Mouse (Mus musculus) forebrain, embryonic 10.5 days (tissue): ENCODE measurements around the gene Phxr2. TPM values are rescaled to one million over a fixed set of nuclear protein-coding genes. Genes with fewer than 3 reads are reported as not detected.

Experiments
- DNase-seq: peaks from one replicate; pipeline ENCODE4 v3.0.0-alpha.2; 2017; ENCODE audit warnings: low spot score; ENCODE audit errors: extremely low spot score
- H3K27ac ChIP-seq: fragments of 300-500 bp; sonication (generic); 2 replicates; pipeline ENCODE4 v1.5.1; 2016; ENCODE audit warnings: mild to moderate bottlenecking
- H3K27me3 ChIP-seq: fragments of 300-500 bp; sonication (generic); 2 replicates; pipeline ENCODE4 v1.6.1; 2016; ENCODE audit warnings: mild to moderate bottlenecking; ENCODE audit not compliant: poor library complexity, severe bottlenecking
- H3K36me3 ChIP-seq: fragments of 300-500 bp; sonication (generic); replicated peaks from 2 replicates; pipeline ENCODE4 v1.6.1; 2016; ENCODE audit warnings: mild to moderate bottlenecking, moderate library complexity
- H3K4me1 ChIP-seq: fragments of 300-500 bp; sonication (generic); 2 replicates; pipeline ENCODE4 v1.6.1; 2016
- H3K4me3 ChIP-seq: fragments of 300-500 bp; sonication (generic); 2 replicates; pipeline ENCODE4 v1.5.1; 2016; ENCODE audit warnings: mild to moderate bottlenecking, moderate library complexity
- H3K9me3 ChIP-seq: fragments of 300-500 bp; sonication (generic); 2 replicates; pipeline ENCODE4 v1.6.1; 2016; ENCODE audit warnings: mild to moderate bottlenecking, moderate library complexity
- WGBS: fragments of 180-500 bp; shearing (Covaris S2); methylation state at CpG from one replicate; pipeline ENCODE4 v1.1.7; 2016; 5-methylcytosine and 5-hydroxymethylcytosine counted together
- polyA plus RNA-seq: library from polyadenylated mRNA; unstranded; fragments of >200 nt; fragmentation: Nextera tagmentation; extraction: Ambion mirVana; gene quantifications from 2 replicates; pipeline ENCODE4 v1.2.1, GENCODE M21; 2016

The Phxr2 gene
- polyA plus RNA-seq, 1 experiment from 2014 or later: not detected

DNA sequence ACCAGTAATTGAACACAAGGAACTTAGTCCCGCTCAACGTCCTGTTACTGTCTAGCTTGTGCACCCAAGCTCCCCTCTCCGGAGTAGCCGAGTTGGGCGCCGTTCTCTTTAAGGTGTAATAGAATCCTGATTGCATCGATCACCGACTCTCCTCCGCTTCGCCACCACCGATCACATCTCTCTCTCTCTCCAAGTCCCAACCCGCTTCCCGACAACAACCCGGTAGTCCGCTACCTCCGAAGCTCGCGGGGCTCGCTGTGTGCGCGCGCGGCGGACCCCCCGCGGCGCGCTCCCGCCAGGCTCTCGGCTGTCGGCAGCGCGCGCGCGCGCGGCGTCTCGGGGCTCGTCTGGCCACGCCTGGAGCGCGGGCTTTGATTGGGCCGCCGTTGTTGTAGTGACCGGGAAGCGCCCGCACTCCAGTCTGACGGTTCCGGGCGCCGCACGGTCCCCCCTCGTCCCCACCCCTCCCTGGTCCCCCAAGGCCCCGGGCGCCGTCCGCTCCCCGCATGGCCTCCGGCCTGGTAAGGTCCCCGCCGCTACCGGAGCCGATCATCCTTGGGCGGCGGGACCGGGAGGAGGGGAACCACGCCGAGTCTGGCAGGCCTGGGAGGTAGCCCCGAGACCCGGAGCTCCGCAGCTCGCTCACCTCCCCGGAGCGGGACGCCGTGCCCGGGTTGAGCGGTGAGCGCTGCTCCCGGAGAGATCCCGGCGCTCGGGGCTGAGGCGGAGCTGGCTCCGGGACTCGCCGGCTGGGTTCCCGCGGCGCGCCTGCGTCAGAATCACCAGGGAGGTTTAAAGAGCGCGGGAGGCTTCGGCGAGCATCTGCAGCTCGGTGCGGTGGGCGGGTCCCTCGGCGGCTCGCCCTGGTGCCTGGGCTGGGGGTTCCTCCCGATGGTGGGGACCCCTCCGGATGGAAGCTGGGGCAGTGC is 19.2 kb downstream of the Phxr2 start, which contains the start of gene Poc1b:
Gene Poc1b (plus strand): TSS at position 334 of the 929 bp plus-strand sequence.
- under 1% methylated on average over 104 of the region's 106 CpGs for WGBS
- Histone ChIP-seq H3K36me3 (peaks cover 39% of the 10 kb centered on the region), H3K4me1 (peaks cover 31% of the 10 kb centered on the region), H3K9me3 (peaks cover 6% of the 10 kb centered on the region), H3K27ac (peak within 1 kb of the TSS; percentile 96), H3K4me3 (peak within 1 kb of the TSS; percentile 93), H3K27me3 (no peaks in the 10 kb centered on the region)
- peak; percentile 91 for DNase-seq

DNA sequence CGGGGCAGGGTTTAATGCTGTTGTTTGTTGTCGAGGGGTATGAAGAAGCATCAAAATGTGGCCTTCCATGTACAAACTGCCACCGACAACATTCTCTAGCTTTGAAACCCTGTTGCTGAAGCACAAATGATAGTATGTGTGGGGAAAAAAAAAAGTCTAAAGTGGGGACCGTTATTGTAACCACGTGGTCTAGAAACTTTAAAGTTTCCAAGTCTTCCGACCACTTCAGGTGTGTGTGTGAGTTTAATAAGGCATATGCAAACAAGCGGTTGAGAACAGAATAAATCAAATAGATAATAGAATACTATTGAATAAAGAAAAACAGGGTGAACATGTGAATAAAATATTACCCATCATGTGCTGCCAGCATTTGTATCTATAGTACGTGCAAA is 19.8 kb downstream of the Phxr2 start:
- H3K9me3 ChIP-seq: peaks cover 6% of the 10 kb centered on the region
- peak overlapping the region; percentile 96 for H3K27ac ChIP-seq
- peaks cover 30% of the 10 kb centered on the region for H3K4me1 ChIP-seq
- 41% methylated on average over 8 of the region's 8 CpGs for WGBS
- peaks cover 35% of the 10 kb centered on the region for H3K36me3 ChIP-seq
- H3K27me3 ChIP-seq: no peaks in the 10 kb centered on the region
- H3K4me3 ChIP-seq: peak overlapping the region; percentile 93
- DNase-seq: no peak

GRCm38 (mm10) chr10:99105522-99105921 is 20.6 kb downstream of the Phxr2 start:
- Histone ChIP-seq H3K36me3 (peaks cover 27% of the 10 kb centered on the region), H3K4me3 (0 out of 2 replicates have a peak overlapping the region, but pooled peaks have one; percentile 93), H3K27me3 (no peaks in the 10 kb centered on the region), H3K4me1 (peaks cover 26% of the 10 kb centered on the region), H3K27ac (no peak overlapping the region), H3K9me3 (peaks cover 6% of the 10 kb centered on the region)
- DNase-seq: no peak
- 85% methylated on average over 3 of the region's 3 CpGs for WGBS

DNA sequence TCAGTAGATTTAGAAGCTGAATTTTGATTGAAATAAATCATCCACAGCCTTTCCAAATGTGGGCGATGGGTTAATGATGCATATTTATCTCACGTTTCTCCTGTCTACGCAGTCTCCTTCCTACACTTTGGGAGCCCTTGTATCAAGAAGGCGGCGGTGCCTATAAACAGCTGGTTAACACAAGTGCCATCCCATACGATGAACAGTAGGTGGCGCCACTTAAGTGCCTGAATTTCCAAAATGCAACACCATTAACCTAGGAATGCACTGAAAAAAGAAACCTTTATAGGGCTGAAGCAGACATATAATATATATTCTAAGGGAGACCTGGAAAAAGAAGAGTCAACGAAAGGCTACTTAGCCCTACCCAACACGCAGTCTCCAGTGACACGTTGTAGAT is 28.8 kb downstream of the Phxr2 start:
- 78% methylated on average over 10 of the region's 10 CpGs for WGBS
- H3K9me3 ChIP-seq: no peaks in the 10 kb centered on the region; the same call in 1 of the 2 replicates
- no peak for DNase-seq
- no peaks in the 10 kb centered on the region for H3K27me3 ChIP-seq
- no peaks in the 10 kb centered on the region for H3K4me1 ChIP-seq
- no peaks in the 10 kb centered on the region for H3K36me3 ChIP-seq
- no peak overlapping the region for H3K4me3 ChIP-seq
- H3K27ac ChIP-seq: no peak overlapping the region

DNA sequence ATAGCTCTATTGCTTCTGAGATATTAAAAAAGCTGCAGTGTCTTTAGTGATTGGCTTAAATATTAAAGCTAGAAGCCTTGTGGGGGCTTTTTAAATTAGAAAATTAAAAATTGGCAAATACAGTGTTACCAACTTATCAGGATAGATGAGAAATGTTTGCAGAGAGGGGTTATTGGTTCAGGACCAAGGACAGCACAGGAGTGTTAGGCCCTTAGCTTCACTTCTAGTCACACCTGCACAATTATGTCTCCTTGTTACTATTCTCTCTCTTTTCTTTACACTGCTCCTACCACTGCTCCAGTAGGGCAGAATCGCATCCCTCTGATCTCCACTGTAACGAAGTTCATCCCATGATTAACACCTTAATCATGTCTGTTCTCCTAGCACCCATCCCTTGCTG is 31.0 kb downstream of the Phxr2 start:
- Histone ChIP-seq H3K27me3 (no peaks in the 10 kb centered on the region), H3K9me3 (no peaks in the 10 kb centered on the region; the same call in 1 of the 2 replicates), H3K4me1 (no peaks in the 10 kb centered on the region), H3K27ac (no peak overlapping the region), H3K4me3 (no peak overlapping the region), H3K36me3 (no peaks in the 10 kb centered on the region)
- no peak for DNase-seq
- WGBS: 69% methylated on average over 2 of the region's 2 CpGs

DNA sequence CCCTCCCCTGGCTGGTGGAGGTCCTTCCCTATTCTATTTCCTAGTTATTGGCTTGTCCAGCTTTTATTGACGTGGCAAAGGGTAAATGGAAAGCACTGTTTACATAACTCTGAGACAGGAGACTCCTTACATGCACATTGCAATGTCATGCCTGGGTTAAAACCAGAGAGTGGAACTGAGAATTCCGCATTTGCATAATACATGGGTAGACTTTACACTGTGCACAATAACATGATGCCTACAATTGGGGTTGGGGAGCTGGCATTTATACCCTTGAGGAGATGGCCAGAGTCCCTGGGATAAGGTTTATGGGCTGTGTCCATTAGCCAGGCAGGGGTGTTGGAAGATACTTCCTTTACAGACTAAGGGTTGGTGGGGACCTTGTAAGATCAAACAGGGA is 32.8 kb downstream of the Phxr2 start:
- Histone ChIP-seq H3K27me3 (no peaks in the 10 kb centered on the region), H3K4me3 (no peak overlapping the region), H3K4me1 (no peaks in the 10 kb centered on the region), H3K36me3 (no peaks in the 10 kb centered on the region), H3K27ac (no peak overlapping the region), H3K9me3 (no peaks in the 10 kb centered on the region; the same call in 1 of the 2 replicates)
- DNase-seq: no peak
- 89% methylated on average over 2 of the region's 2 CpGs for WGBS

- DNase-seq: no peak
- Histone ChIP-seq H3K27me3 (no peaks in the 10 kb centered on the region), H3K4me3 (no peak overlapping the region), H3K36me3 (no peaks in the 10 kb centered on the region), H3K4me1 (0 out of 2 replicates have a peak, but pooled peaks cover 3% of the 10 kb centered on the region), H3K9me3 (no peaks in the 10 kb centered on the region; the same call in 1 of the 2 replicates), H3K27ac (no peak overlapping the region)
- 91% methylated on average over 6 of the region's 6 CpGs for whole genome bisulfite sequencing
Observed at GRCm38 (mm10) chr10:99089906-99090305, 36.2 kb downstream of the Phxr2 start.

DNA sequence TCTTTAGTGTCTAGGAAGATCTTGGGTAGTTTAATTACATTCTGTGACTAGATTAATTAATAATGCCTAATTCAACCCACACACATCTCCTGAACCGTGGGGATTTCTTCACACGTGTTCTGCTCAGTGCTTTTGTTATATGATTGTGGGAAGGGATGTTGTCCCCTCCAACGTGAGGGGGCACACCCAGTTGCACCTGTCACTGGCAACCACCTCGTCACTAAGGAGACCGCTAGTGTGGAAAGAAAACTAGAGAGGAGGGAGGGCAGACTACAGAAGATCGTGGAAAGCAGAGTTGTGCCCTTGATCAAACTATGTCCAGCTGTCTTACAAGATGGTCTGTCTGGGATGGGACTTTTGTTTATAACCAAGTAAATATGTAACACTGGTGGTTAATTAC is 40.1 kb downstream of the Phxr2 start:
- DNase-seq: no peak
- no peak overlapping the region for H3K4me3 ChIP-seq
- H3K9me3 ChIP-seq: no peaks in the 10 kb centered on the region
- 0 out of 2 replicates have a peak, but pooled peaks cover 5% of the 10 kb centered on the region for H3K4me1 ChIP-seq
- H3K27ac ChIP-seq: no peak overlapping the region
- H3K36me3 ChIP-seq: no peaks in the 10 kb centered on the region
- H3K27me3 ChIP-seq: no peaks in the 10 kb centered on the region
- 79% methylated on average over 6 of the region's 6 CpGs for WGBS

- 0 out of 2 replicates have a peak, but pooled peaks cover 5% of the 10 kb centered on the region for H3K4me1 ChIP-seq
- H3K27ac ChIP-seq: no peak overlapping the region
- WGBS: 67% methylated on average over 6 of the region's 6 CpGs
- no peaks in the 10 kb centered on the region for H3K27me3 ChIP-seq
- no peaks in the 10 kb centered on the region for H3K36me3 ChIP-seq
- DNase-seq: no peak
- no peaks in the 10 kb centered on the region for H3K9me3 ChIP-seq
- no peak overlapping the region for H3K4me3 ChIP-seq
Observed at GRCm38 (mm10) chr10:99085240-99085587, 40.9 kb downstream of the Phxr2 start.

- Histone ChIP-seq H3K9me3 (no peaks in the 10 kb centered on the region), H3K27ac (no peak overlapping the region), H3K4me1 (0 out of 2 replicates have a peak, but pooled peaks cover 5% of the 10 kb centered on the region), H3K27me3 (no peaks in the 10 kb centered on the region), H3K4me3 (no peak overlapping the region), H3K36me3 (no peaks in the 10 kb centered on the region)
- DNase-seq: peak; percentile 83
- WGBS: 51% methylated on average over 23 of the region's 23 CpGs
Observed at GRCm38 (mm10) chr10:99084397-99085239, 41.5 kb downstream of the Phxr2 start.

- DNase-seq: no peak
- Histone ChIP-seq H3K27ac (no peak overlapping the region), H3K4me1 (0 out of 2 replicates have a peak, but pooled peaks cover 5% of the 10 kb centered on the region), H3K9me3 (no peaks in the 10 kb centered on the region), H3K27me3 (no peaks in the 10 kb centered on the region), H3K36me3 (no peaks in the 10 kb centered on the region), H3K4me3 (no peak overlapping the region)
- 89% methylated on average over 14 of the region's 14 CpGs for WGBS
Observed at GRCm38 (mm10) chr10:99083431-99084003, 42.6 kb downstream of the Phxr2 start.

DNA sequence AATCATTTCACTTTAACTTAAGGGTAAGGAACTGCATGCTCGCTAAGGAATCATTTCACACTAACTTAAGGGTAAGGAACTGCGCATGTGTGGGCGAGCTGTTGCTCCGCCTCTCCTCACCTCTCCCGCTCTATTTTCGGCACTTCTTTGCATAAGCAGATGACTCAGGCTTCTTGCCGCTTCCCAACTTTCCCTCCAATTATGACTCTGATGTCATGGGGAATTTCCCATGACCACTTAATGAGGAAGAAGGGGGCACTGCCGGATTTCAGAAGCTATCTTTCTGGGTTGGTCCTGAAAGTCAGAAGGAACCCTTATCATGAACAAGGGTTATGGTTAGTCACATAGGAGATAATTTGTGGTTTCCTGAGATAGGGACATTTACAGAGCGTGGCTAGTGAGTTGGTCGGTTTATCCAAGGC is 44.5 kb downstream of the Phxr2 start:
- no peak overlapping the region for H3K27ac ChIP-seq
- H3K4me1 ChIP-seq: 0 out of 2 replicates have a peak, but pooled peaks cover 5% of the 10 kb centered on the region
- DNase-seq: no peak

More for the DNA sequence above, 44.5 kb downstream of the Phxr2 start:
- Histone ChIP-seq H3K27me3 (no peaks in the 10 kb centered on the region), H3K4me3 (no peak overlapping the region), H3K9me3 (no peaks in the 10 kb centered on the region), H3K36me3 (no peaks in the 10 kb centered on the region)
- 90% methylated on average over 10 of the region's 10 CpGs for WGBS
